Mouse (Mus musculus): ENCODE measurements around the gene Rab11fip4.
A peak's percentile ranks its signal among the peaks of the same experiment; 100 is the strongest.

Rab11fip4 gene

GRCm38 (mm10) chr11:79615871-79616270, 24.9 kb downstream of the Rab11fip4 start:
- no peak for DNase-seq

- no peak for DNase-seq
Measured at GRCm38 (mm10) chr11:79617991-79618390, 27.0 kb downstream of the Rab11fip4 start.

GRCm38 (mm10) chr11:79623029-79623428, 32.0 kb downstream of the Rab11fip4 start:
- no peak for DNase-seq

GRCm38 (mm10) chr11:79624801-79625302, 33.8 kb downstream of the Rab11fip4 start:
- peak; percentile 80 for DNase-seq

GRCm38 (mm10) chr11:79628716-79629115, 37.7 kb downstream of the Rab11fip4 start:
- no peak for DNase-seq

- DNase-seq = no peak
Measured at GRCm38 (mm10) chr11:79629752-79630374, 38.9 kb downstream of the Rab11fip4 start.

- no peak for DNase-seq
Measured at GRCm38 (mm10) chr11:79630521-79630920, 39.5 kb downstream of the Rab11fip4 start.

- no peak for DNase-seq
Measured at GRCm38 (mm10) chr11:79633366-79633765, 42.4 kb downstream of the Rab11fip4 start.

- DNase-seq = no peak
Measured at GRCm38 (mm10) chr11:79635661-79636449, 44.8 kb downstream of the Rab11fip4 start.

GRCm38 (mm10) chr11:79636481-79636880, 45.5 kb downstream of the Rab11fip4 start:
- DNase-seq = no peak

GRCm38 (mm10) chr11:79638691-79639090, 47.7 kb downstream of the Rab11fip4 start:
- no peak for DNase-seq

GRCm38 (mm10) chr11:79640940-79641733, 50.1 kb downstream of the Rab11fip4 start:
- DNase-seq = no peak

- no peak for DNase-seq
Measured at GRCm38 (mm10) chr11:79643730-79644129, 52.7 kb downstream of the Rab11fip4 start.

- DNase-seq = no peak
Measured at GRCm38 (mm10) chr11:79644717-79645191, 53.7 kb downstream of the Rab11fip4 start.

- DNase-seq = no peak
Measured at GRCm38 (mm10) chr11:79646026-79646425, 55.0 kb downstream of the Rab11fip4 start.

- DNase-seq = no peak
Measured at GRCm38 (mm10) chr11:79646467-79647070, 55.6 kb downstream of the Rab11fip4 start.

- DNase-seq = peak; percentile 73
Measured at GRCm38 (mm10) chr11:79647071-79647501, 56.1 kb downstream of the Rab11fip4 start.

GRCm38 (mm10) chr11:79650359-79650835, 59.4 kb downstream of the Rab11fip4 start:
- peak; percentile 67 for DNase-seq

- no peak for DNase-seq
Measured at GRCm38 (mm10) chr11:79652257-79652656, 61.2 kb downstream of the Rab11fip4 start.

- no peak for DNase-seq
Measured at GRCm38 (mm10) chr11:79652921-79653575, 62.0 kb downstream of the Rab11fip4 start.

GRCm38 (mm10) chr11:79654407-79654831, 63.4 kb downstream of the Rab11fip4 start:
- no peak for DNase-seq

GRCm38 (mm10) chr11:79655592-79655991, 64.6 kb downstream of the Rab11fip4 start:
- DNase-seq = no peak
